Mouse (Mus musculus) cerebellum, adult 2 months (tissue): ENCODE data around the gene Ccdc150.

Source experiments
- CTCF ChIP-seq: fragments of 200-500 bp; IDR thresholded peaks from 2 replicates; pipeline ENCODE4 v1.5.1; 2011; ENCODE audit warnings: low read depth, mild to moderate bottlenecking, control low read depth, low read length, moderate library complexity, borderline replicate concordance; ENCODE audit not compliant: insufficient read depth
- POLR2A ChIP-seq: fragments of 200-500 bp; IDR thresholded peaks from 2 replicates; pipeline ENCODE4 v1.6.1; 2011; ENCODE audit warnings: low read length, control low read depth, borderline replicate concordance; ENCODE audit not compliant: insufficient read depth

GRCm38 (mm10) chr1:54356566-54356965 lies 106.1 kb downstream of the Ccdc150 start:
- TF ChIP-seq POLR2A (no peak), CTCF (no peak)
